Mouse (Mus musculus) regulatory T cell (primary cell): Measurements from ENCODE around the gene Zfp715.
"Not testable (repeated sequence)": the region's sequence is repeated elsewhere in the genome, so short reads cannot be mapped to it uniquely, and the experiment has no call there.

Source experiments
- in situ Hi-C: fragments of 300-600 bp; cut with MboI, MseI; formaldehyde crosslinking; loops from one replicate; pipeline ENCODE4 v1.15.1; 2025; ENCODE audit warnings: high pct_unique_total_duplicates

Gene Zfp715

GRCm38 (mm10) chr7:43313013-43313428 lies at the start of gene Zfp715:
Zfp715 (minus strand) TSS chr7:43313294.
- in situ Hi-C loops: loop anchor here (10.0 to 25.0 kb wide), 2 partner anchors 152 to 1701 kb away; partner anchors contain the start of gene Vsig10l

DNA sequence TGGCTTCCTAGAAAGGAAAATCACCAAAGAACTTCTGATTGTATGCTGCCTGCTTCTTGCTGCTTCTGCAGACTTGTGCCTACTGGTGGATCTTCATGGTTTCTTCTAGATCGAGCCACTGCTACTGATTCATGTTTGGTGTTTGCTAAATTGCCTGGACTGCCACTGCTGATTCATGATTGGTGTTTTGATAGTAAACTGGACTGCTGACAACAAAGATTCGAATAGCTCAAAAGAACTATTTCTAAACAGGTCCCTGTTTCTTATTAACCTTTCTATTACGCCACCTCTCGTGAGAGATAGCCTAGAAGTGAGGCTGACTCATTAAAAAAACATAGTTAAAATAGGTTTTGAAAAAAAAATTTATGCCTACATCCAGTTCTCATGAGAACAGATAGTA lies 48.9 kb upstream of the Zfp715 start:
- in situ Hi-C loops: no loop called here

GRCm38 (mm10) chr7:43361442-43361841 lies 48.3 kb upstream of the Zfp715 start:
- in situ Hi-C loops: no loop called here

GRCm38 (mm10) chr7:43358556-43358955 lies 45.5 kb upstream of the Zfp715 start:
- in situ Hi-C loops: no loop called here

- in situ Hi-C loops: no loop called here
Observed at GRCm38 (mm10) chr7:43354893-43355835, 42.1 kb upstream of the Zfp715 start.

DNA sequence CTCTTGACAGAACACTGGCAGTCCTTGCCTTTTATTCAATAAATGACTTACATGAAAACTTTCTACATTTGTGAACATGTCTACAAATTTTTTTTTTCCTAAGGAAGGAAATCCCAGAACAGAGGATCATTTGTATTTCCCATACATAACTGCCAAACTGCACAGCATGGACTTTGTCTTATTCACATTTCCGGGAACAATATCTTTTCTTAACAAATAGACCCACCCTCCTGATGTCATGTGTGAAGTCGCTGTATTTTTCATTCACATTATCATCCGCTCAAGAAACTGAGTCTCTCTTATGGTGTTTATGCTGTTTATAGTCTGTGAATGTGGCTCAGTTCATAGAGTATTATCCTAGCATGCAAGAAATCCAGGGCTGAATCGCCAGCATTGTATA lies 40.7 kb upstream of the Zfp715 start:
- in situ Hi-C loops: no loop called here

DNA sequence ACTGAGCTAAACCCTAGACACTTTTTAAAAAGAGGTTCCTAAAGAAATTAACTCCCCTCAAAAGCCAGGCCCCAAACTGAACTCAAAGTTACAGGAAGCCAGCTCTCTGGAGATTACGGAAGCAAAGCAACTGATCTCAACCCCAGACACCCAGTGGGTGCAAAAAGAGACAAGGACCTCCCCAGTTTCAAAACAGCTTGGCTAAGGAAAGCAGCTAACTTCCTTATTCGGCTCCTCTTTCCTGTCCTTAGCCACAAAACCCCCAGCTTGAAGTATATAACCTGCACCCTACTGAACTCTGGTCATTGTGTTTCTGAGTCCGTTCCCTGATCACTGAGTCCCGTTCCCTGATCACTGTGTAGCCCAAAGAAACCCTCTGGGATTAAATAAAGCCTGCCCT lies 40.0 kb upstream of the Zfp715 start:
- in situ Hi-C loops: no loop called here

DNA sequence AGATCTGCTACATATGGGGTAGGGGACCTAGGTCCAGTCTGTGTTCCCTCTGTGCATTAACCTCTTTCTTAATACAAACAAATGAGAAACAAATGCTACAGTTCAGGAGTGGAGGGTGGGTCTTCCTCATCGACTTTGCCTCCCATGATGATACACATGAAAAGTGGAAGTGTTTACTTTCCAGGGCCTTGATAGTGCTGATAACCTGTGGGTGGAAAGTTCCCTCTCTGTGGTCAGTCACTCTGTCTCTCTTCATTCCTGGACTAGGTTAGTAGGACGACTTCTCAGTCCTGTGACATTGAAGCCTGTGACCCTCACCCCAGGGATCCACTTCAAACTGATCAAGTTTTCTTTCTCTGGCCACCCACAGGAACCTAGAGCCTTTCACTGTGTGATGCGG lies 38.1 kb upstream of the Zfp715 start, which contains the start of gene Siglecf:
TSS of gene Siglecf (plus strand) at position 188 of the 400 bp plus-strand sequence.
- in situ Hi-C loops: no loop called here

- in situ Hi-C loops: not testable (repeated sequence)
Observed at GRCm38 (mm10) chr7:43349623-43350022, 36.5 kb upstream of the Zfp715 start.

DNA sequence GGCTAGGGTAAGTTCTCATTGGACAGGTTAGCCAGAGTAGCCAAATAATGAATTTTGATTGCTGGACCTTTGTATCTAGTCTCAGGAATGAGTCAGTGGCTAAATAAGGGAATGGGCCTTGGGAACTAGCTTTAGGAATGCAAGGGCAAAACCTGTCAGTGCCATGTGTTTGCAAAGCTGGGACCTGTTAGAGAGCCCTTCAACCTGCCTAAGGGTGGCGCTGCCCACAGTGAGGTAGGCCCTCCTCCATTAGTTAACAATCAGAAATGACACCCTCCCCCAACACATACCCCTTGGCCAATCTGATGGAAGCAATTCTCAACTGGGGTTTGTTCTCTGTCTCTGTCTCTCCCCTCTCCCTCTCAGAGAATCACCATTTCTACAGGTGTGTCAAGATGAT lies 33.5 kb upstream of the Zfp715 start:
- in situ Hi-C loops: no loop called here

- in situ Hi-C loops: no loop called here
Observed at GRCm38 (mm10) chr7:43346148-43346547, 33.1 kb upstream of the Zfp715 start.

- in situ Hi-C loops: no loop called here
Observed at GRCm38 (mm10) chr7:43344491-43344890, 31.4 kb upstream of the Zfp715 start.

DNA sequence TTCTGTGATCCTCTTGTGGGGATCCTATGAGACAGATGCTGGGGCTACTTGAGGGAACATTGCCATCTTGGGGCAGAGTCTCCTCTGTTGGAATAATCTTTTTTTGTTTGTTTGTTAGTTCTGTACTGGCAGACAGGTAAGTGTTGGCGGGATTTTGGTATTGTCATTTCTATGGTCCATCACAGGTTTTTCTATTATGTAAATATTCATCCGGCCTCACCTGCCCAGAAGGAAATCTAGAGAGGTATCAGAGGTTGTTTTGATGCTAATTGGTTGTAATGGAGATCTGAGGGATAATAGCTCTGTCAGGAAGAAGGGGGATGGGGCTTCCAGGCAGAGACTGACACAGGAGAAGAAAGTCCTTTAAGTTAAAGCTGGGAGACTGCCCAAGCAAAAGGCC lies 30.9 kb upstream of the Zfp715 start:
- in situ Hi-C loops: no loop called here

GRCm38 (mm10) chr7:43343191-43343590 lies 30.1 kb upstream of the Zfp715 start:
- in situ Hi-C loops: no loop called here

DNA sequence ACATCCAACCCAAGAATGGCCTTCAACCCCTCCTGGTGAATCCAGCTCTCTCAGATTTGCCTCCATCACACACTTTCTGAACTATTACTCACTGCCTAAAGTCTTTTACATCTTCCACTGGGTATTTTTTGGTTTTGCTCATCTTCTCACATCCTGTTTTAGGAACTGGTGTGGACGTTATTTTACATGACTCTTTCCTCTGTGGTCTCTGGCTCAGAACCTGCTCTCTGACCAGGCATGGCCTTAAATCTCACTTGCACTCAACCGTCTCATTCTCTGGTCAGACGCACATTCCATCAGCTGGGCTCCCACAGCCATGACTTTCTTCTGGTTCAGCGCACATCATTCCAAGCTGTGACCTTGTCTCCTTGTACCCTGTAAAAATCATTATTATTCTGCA lies 27.7 kb upstream of the Zfp715 start:
- in situ Hi-C loops: no loop called here

- in situ Hi-C loops: no loop called here
Observed at GRCm38 (mm10) chr7:43333899-43334298, 20.8 kb upstream of the Zfp715 start.

GRCm38 (mm10) chr7:43333203-43333602 lies 20.1 kb upstream of the Zfp715 start:
- in situ Hi-C loops: no loop called here

DNA sequence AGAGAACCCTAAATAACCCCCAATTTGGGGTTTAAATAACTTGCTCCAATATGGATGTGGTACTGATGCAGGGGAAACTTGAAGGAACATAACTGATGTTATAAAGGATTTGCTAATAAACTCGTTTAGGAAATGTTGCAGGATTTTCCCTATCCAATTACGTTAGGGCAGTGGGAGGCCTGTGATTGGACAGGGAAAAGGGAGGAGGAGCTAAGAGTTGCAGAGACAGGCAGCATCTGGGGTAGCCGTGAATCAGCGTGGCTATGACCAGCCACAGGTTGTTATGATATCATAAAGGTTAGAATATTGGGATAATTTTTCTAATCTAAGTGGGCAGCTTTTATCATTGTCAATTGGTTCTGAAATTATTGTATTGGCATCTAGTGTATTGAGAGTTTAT lies 15.0 kb upstream of the Zfp715 start:
- in situ Hi-C loops: no loop called here

- in situ Hi-C loops: no loop called here
Observed at GRCm38 (mm10) chr7:43326223-43326780, 13.2 kb upstream of the Zfp715 start.

DNA sequence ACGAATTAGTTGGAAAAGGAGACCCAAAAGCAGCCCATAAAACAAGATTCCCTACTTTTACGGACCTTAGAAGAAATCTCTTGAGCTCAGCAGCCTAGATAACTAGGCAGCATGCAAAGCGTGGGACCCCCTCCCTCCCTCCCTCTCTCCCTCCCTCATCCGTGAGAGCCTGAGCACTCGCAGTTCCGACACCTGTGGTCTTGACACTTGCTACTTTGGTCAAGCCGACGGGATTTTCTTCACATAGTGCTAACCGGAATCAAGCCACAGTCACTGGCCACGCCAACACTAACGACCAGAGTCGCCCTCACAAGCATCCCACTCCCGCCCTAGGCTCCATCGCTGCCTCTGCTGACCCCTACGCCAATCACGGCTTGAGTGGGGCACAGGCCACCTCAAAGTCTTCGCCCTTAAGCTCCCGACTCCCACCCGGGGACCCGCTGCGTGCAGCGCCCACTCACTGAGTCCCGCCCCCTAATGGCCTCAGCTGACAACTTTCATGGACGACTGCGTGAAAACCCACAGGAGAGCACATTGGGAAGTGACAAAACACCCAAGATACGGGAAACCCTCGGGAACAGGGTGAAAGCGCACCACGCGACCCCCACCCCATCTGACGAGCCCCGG lies 595 bp downstream of the Zfp715 start:
- in situ Hi-C loops: loop anchor here (10.0 to 25.0 kb wide), 2 partner anchors 152 to 1700 kb away; partner anchors contain the start of gene Vsig10l

- in situ Hi-C loops: loop anchor here (10.0 to 25.0 kb wide), 2 partner anchors 153 to 1699 kb away; partner anchors contain the start of gene Vsig10l
Observed at GRCm38 (mm10) chr7:43311632-43312031, 1.5 kb downstream of the Zfp715 start.

GRCm38 (mm10) chr7:43309069-43309468 lies 4.0 kb downstream of the Zfp715 start:
- in situ Hi-C loops: loop anchor here (25.0 kb wide), 1 partner anchor 1697 kb away; no protein-coding TSS in a partner anchor
